Mouse (Mus musculus) heart, embryonic 10.5 days (tissue): ENCODE measurements at regions not wholly inside any gene's neighbourhood (a gene's known extent, or its start where the extent isn't known, plus 50 kb on each side); places are given as distances from the start of the nearest gene placed in this dataset.
"Not testable (repeated sequence)": the region's sequence is repeated elsewhere in the genome, so short reads cannot be mapped to it uniquely, and the experiment has no call there.

Experiments
- DNase-seq: peaks from one replicate; pipeline ENCODE4 v3.0.0-alpha.2; 2017; ENCODE audit warnings: low spot score
- H3K27ac ChIP-seq: fragments of 300-500 bp; sonication (generic); 2 replicates; pipeline ENCODE4 v1.5.1; 2016; ENCODE audit warnings: mild to moderate bottlenecking
- H3K27me3 ChIP-seq: fragments of 300-500 bp; sonication (generic); 2 replicates; pipeline ENCODE4 v1.6.1; 2016; ENCODE audit warnings: mild to moderate bottlenecking; ENCODE audit not compliant: poor library complexity, insufficient read depth, severe bottlenecking
- H3K36me3 ChIP-seq: fragments of 300-500 bp; sonication (generic); 2 replicates; pipeline ENCODE4 v1.6.1; 2016; ENCODE audit warnings: mild to moderate bottlenecking, moderate library complexity
- H3K4me1 ChIP-seq: fragments of 300-500 bp; sonication (generic); 2 replicates; pipeline ENCODE4 v1.6.1; 2016; ENCODE audit warnings: mild to moderate bottlenecking
- H3K4me3 ChIP-seq: fragments of 300-500 bp; sonication (generic); 2 replicates; pipeline ENCODE4 v1.5.1; 2016; ENCODE audit warnings: mild to moderate bottlenecking, moderate library complexity
- H3K9me3 ChIP-seq: fragments of 300-500 bp; sonication (generic); 2 replicates; pipeline ENCODE4 v1.6.1; 2016; ENCODE audit warnings: mild to moderate bottlenecking, moderate library complexity
- WGBS: fragments of 180-500 bp; shearing (Covaris S2); methylation state at CpG from one replicate; pipeline ENCODE4 v1.1.7; 2016; 5-methylcytosine and 5-hydroxymethylcytosine counted together

- 88% methylated on average over 11 of the region's 11 CpGs for WGBS
- H3K36me3 ChIP-seq = no peaks in the 10 kb centered on the region
- H3K27ac ChIP-seq = no peak overlapping the region
- no peak overlapping the region for H3K4me3 ChIP-seq
- H3K4me1 ChIP-seq = peaks cover 7% of the 10 kb centered on the region; the same call in 1 of the 2 replicates
- no peak for DNase-seq
- no peaks in the 10 kb centered on the region for H3K9me3 ChIP-seq
- H3K27me3 ChIP-seq = no peaks in the 10 kb centered on the region
These were observed 76.3 kb downstream of the Gm5447 start for GRCm38 (mm10) chr13:31050160-31050788.

GRCm38 (mm10) chr13:31051586-31051985 is 77.6 kb downstream of the Gm5447 start:
- DNase-seq, H3K9me3 ChIP-seq, H3K27me3 ChIP-seq, H3K36me3 ChIP-seq, H3K27ac ChIP-seq, H3K4me1 ChIP-seq, H3K4me3 ChIP-seq: not testable (repeated sequence)
- 94% methylated on average over 2 of the region's 6 CpGs for WGBS

- H3K9me3 ChIP-seq = no peaks in the 10 kb centered on the region
- H3K27ac ChIP-seq = no peak overlapping the region
- H3K27me3 ChIP-seq = no peaks in the 10 kb centered on the region
- WGBS = 91% methylated on average over 8 of the region's 8 CpGs
- DNase-seq = no peak
- H3K36me3 ChIP-seq = no peaks in the 10 kb centered on the region
- H3K4me3 ChIP-seq = no peak overlapping the region
- H3K4me1 ChIP-seq = peaks cover 7% of the 10 kb centered on the region; the same call in 1 of the 2 replicates
These were observed 80.4 kb downstream of the Gm5447 start for GRCm38 (mm10) chr13:31054356-31054755.

- WGBS = 79% methylated on average over 5 of the region's 5 CpGs
- no peaks in the 10 kb centered on the region for H3K36me3 ChIP-seq
- DNase-seq = no peak
- H3K4me1 ChIP-seq = peaks cover 7% of the 10 kb centered on the region; the same call in 1 of the 2 replicates
- H3K27ac ChIP-seq = no peak overlapping the region
- no peaks in the 10 kb centered on the region for H3K9me3 ChIP-seq
- no peaks in the 10 kb centered on the region for H3K27me3 ChIP-seq
- no peak overlapping the region for H3K4me3 ChIP-seq
These were observed 81.5 kb downstream of the Gm5447 start for GRCm38 (mm10) chr13:31055376-31056083.

GRCm38 (mm10) chr13:31056154-31056871 is 82.3 kb downstream of the Gm5447 start:
- H3K4me3 ChIP-seq = no peak overlapping the region
- H3K9me3 ChIP-seq = no peaks in the 10 kb centered on the region
- WGBS = 84% methylated on average over 12 of the region's 12 CpGs
- no peak overlapping the region for H3K27ac ChIP-seq
- no peaks in the 10 kb centered on the region for H3K36me3 ChIP-seq
- peaks cover 7% of the 10 kb centered on the region; the same call in 1 of the 2 replicates for H3K4me1 ChIP-seq
- no peaks in the 10 kb centered on the region for H3K27me3 ChIP-seq
- DNase-seq = no peak

GRCm38 (mm10) chr13:31060916-31061431 is 87.0 kb downstream of the Gm5447 start:
- DNase-seq = no peak
- no peak overlapping the region for H3K27ac ChIP-seq
- no peaks in the 10 kb centered on the region for H3K27me3 ChIP-seq
- no peaks in the 10 kb centered on the region for H3K4me1 ChIP-seq
- no peaks in the 10 kb centered on the region for H3K9me3 ChIP-seq
- H3K4me3 ChIP-seq = no peak overlapping the region
- WGBS = 73% methylated on average over 6 of the region's 6 CpGs
- H3K36me3 ChIP-seq = no peaks in the 10 kb centered on the region

- peaks cover 1% of the 10 kb centered on the region; the same call in 1 of the 2 replicates for H3K27me3 ChIP-seq
- H3K4me3 ChIP-seq = no peak overlapping the region
- H3K4me1 ChIP-seq = no peaks in the 10 kb centered on the region
- DNase-seq = no peak
- no peak overlapping the region for H3K27ac ChIP-seq
- WGBS = 79% methylated on average over 2 of the region's 2 CpGs
- no peaks in the 10 kb centered on the region for H3K9me3 ChIP-seq
- H3K36me3 ChIP-seq = no peaks in the 10 kb centered on the region
These were observed 94.3 kb downstream of the Gm5447 start for GRCm38 (mm10) chr13:31068343-31068742.

- no peak for DNase-seq
- peaks cover 27% of the 10 kb centered on the region for H3K27me3 ChIP-seq
- no peak overlapping the region for H3K27ac ChIP-seq
- H3K4me3 ChIP-seq = no peak overlapping the region
- H3K36me3 ChIP-seq = no peaks in the 10 kb centered on the region
- H3K4me1 ChIP-seq = no peaks in the 10 kb centered on the region
- WGBS = 47% methylated on average over 5 of the region's 5 CpGs
- no peaks in the 10 kb centered on the region for H3K9me3 ChIP-seq
These were observed 102.5 kb downstream of the Gm5447 start for GRCm38 (mm10) chr13:31076541-31076940.

- WGBS = 78% methylated on average over 3 of the region's 3 CpGs
- H3K4me1 ChIP-seq = no peaks in the 10 kb centered on the region
- no peaks in the 10 kb centered on the region for H3K9me3 ChIP-seq
- no peak overlapping the region for H3K27ac ChIP-seq
- DNase-seq = no peak
- H3K4me3 ChIP-seq = no peak overlapping the region
- H3K27me3 ChIP-seq = peaks cover 23% of the 10 kb centered on the region
- H3K36me3 ChIP-seq = no peaks in the 10 kb centered on the region
These were observed 104.7 kb downstream of the Gm5447 start for GRCm38 (mm10) chr13:31078751-31079150.

- WGBS = 22% methylated on average over 4 of the region's 4 CpGs
- Histone ChIP-seq H3K27ac (no peak overlapping the region), H3K4me3 (no peak overlapping the region), H3K9me3 (no peaks in the 10 kb centered on the region), H3K4me1 (no peaks in the 10 kb centered on the region), H3K36me3 (no peaks in the 10 kb centered on the region), H3K27me3 (peaks cover 33% of the 10 kb centered on the region)
- DNase-seq = no peak
These were observed 106.2 kb downstream of the Gm5447 start for GRCm38 (mm10) chr13:31080215-31080614.

GRCm38 (mm10) chr13:31082448-31083140 is 108.6 kb downstream of the Gm5447 start:
- WGBS = 37% methylated on average over 13 of the region's 13 CpGs
- peaks cover 33% of the 10 kb centered on the region for H3K27me3 ChIP-seq
- no peak for DNase-seq
- H3K36me3 ChIP-seq = no peaks in the 10 kb centered on the region
- H3K27ac ChIP-seq = no peak overlapping the region
- H3K9me3 ChIP-seq = no peaks in the 10 kb centered on the region
- no peaks in the 10 kb centered on the region for H3K4me1 ChIP-seq
- no peak overlapping the region for H3K4me3 ChIP-seq

- no peak overlapping the region for H3K27ac ChIP-seq
- H3K4me1 ChIP-seq = no peaks in the 10 kb centered on the region
- H3K27me3 ChIP-seq = no peaks in the 10 kb centered on the region
- H3K36me3 ChIP-seq = no peaks in the 10 kb centered on the region
- no peaks in the 10 kb centered on the region for H3K9me3 ChIP-seq
- no peak overlapping the region for H3K4me3 ChIP-seq
- 72% methylated on average over 2 of the region's 2 CpGs for WGBS
- DNase-seq = no peak
These were observed 127.0 kb downstream of the Gm5447 start for GRCm38 (mm10) chr13:31101051-31101450.
